Mouse (Mus musculus): ENCODE results near the gene Fbxo36. TPM values are rescaled to one million over a fixed set of nuclear protein-coding genes. Genes with fewer than 3 reads are reported as not detected.

The Fbxo36 gene
- 6.3 and 7.5 TPM in 2 replicates for polyA plus RNA-seq (2014; fragmentation: Nextera tagmentation; extraction: Ambion mirVana)

DNA sequence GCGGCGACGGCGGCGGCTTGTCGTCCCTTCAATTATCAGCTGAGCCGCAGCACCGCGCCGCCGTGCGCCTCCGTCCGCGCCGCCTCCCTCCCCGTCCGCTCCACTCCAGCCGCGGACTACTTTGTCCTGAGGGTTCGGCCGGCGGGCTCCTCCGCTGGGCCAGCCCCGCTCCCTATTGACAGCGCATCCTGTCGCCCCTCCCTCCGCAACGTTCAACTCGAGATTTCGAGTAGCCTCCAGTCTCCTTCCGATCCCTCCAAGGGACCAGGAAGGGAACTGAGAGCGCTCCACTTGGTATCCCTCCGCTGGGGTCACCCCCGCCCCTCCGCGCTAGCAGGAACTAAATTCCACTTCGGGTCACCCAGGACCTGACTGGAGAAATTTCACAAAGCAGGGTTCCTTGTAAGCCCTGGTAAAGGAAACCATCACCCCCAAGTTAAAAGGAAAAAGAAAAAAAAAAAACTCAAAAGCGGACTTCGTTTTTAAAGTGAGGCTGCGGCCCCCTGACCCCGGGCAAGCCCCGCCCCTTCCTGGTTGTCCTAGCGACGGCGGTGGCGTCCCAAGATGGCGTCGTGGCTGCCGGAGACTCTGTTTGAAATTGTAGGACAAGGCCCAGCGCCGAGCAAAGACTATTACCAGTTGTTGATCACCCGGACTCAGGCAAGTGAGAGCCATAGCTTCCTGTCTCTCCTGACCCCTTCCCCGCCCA is at the start of gene Fbxo36:
Gene Fbxo36, plus strand, starts transcription at position 533 of the 709 bp plus-strand sequence.
- Histone ChIP-seq H3K36me3 (ENCODE audit: control insufficient read depth, insufficient read depth, low read length) (peaks cover 6% of the 10 kb centered on the region; the same call in 1 of the 2 replicates), H3K27ac (ENCODE audit: low read depth, low read length) (peak within 1 kb of the TSS; percentile 98), H3K4me2 (ENCODE audit: low read length) (peak within 1 kb of the TSS; percentile 81), H3K9me3 (replicated peaks; ENCODE audit: control insufficient read depth, low read length) (no peaks in the 10 kb centered on the region), H3K27me3 (replicated peaks; ENCODE audit: control insufficient read depth, insufficient read depth, low read length) (no peaks in the 10 kb centered on the region), H3K4me1 (ENCODE audit: control insufficient read depth, insufficient read depth, low read length) (peaks cover 5% of the 10 kb centered on the region), H3K4me3 (ENCODE audit: low read depth, low read length) (peak within 1 kb of the TSS; percentile 92), H3K9ac (ENCODE audit: low read length) (peak within 1 kb of the TSS; percentile 95)
- peak; percentile 97 for DNase-seq (ENCODE audit: low spot score)
- ATAC-seq, result peak; percentile 88
- WGBS, result under 1% methylated on average over 50 of the region's 54 CpGs

DNA sequence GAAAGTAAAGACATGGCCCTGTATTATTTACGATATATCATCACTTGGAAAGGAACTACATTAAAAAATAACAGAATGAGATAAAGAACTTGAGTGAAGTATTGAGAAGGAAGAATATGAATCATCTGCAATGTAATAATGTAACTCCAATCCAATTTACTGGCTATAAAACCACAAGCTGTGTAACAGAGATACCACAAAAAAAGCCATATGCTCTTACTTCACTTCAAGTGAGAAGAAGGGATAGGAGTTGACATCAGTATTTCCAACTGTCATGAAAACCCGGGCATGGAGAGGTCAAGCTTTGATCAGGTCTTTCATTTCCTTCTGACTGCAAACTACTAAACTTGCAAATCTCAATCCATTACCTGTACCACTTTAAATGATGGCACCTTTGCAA is 48.2 kb upstream of the Fbxo36 start:
- Histone ChIP-seq H3K36me3 (ENCODE audit: control insufficient read depth, insufficient read depth, low read length) (peaks cover 44% of the 10 kb centered on the region), H3K4me1 (ENCODE audit: control insufficient read depth, insufficient read depth, low read length) (no peaks in the 10 kb centered on the region), H3K9ac (ENCODE audit: low read length) (no peak overlapping the region), H3K9me3 (replicated peaks; ENCODE audit: control insufficient read depth, low read length) (no peaks in the 10 kb centered on the region), H3K4me2 (ENCODE audit: low read length) (no peak overlapping the region), H3K27ac (ENCODE audit: low read depth, low read length) (no peak overlapping the region), H3K27me3 (replicated peaks; ENCODE audit: control insufficient read depth, insufficient read depth, low read length) (no peaks in the 10 kb centered on the region), H3K4me3 (ENCODE audit: low read depth, low read length) (no peak overlapping the region)
- DNase-seq (ENCODE audit: low spot score), result no peak
- 96% methylated on average over 2 of the region's 2 CpGs for WGBS
- ATAC-seq, result no peak

DNA sequence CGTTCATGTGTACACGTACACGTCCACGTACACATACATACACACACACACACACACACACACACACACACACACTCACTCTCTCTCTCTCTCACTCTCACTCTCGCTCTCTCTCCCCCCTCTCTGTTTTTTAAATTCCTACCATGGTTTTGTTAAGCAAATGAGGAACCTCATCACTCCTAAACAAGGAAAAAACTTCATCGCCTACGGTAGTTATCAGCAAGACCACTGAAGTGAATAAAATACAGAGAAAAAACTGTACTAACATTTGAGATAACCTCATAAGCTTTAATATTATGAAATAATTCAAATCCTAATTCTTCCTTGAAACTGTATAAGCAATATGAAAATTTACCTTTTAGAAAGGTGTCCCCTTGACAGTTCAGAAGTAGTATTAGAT is 44.3 kb upstream of the Fbxo36 start:
- WGBS, result 90% methylated on average over 7 of the region's 7 CpGs
- ATAC-seq (no peak), DNase-seq (ENCODE audit: low spot score) (no peak)
- Histone ChIP-seq H3K4me2 (ENCODE audit: low read length) (no peak overlapping the region), H3K27me3 (replicated peaks; ENCODE audit: control insufficient read depth, insufficient read depth, low read length) (no peaks in the 10 kb centered on the region), H3K27ac (ENCODE audit: low read depth, low read length) (no peak overlapping the region), H3K9me3 (replicated peaks; ENCODE audit: control insufficient read depth, low read length) (no peaks in the 10 kb centered on the region), H3K36me3 (ENCODE audit: control insufficient read depth, insufficient read depth, low read length) (peaks cover 29% of the 10 kb centered on the region), H3K9ac (ENCODE audit: low read length) (no peak overlapping the region), H3K4me1 (ENCODE audit: control insufficient read depth, insufficient read depth, low read length) (no peaks in the 10 kb centered on the region), H3K4me3 (ENCODE audit: low read depth, low read length) (no peak overlapping the region)

DNA sequence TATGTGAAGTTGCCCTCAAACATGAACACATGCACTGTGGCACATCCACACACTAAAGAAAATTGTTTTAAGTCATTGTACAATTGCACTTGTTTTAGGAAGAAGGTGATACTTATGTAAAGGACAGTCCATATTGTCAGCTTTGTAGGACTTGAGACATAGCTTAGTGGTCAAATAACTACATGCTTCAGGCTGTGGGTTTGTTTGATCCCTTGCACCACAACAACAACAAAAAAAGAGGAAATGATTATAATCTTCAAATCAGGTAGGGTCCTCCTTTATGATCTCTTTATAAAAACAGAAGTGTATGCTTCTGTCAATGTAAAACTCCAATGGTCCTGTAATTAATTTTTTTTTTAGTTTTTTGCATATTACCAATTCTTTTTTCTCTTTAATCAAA is 40.5 kb upstream of the Fbxo36 start:
- Histone ChIP-seq H3K9me3 (replicated peaks; ENCODE audit: control insufficient read depth, low read length) (no peaks in the 10 kb centered on the region), H3K27ac (ENCODE audit: low read depth, low read length) (no peak overlapping the region), H3K4me2 (ENCODE audit: low read length) (no peak overlapping the region), H3K27me3 (replicated peaks; ENCODE audit: control insufficient read depth, insufficient read depth, low read length) (no peaks in the 10 kb centered on the region), H3K4me3 (ENCODE audit: low read depth, low read length) (no peak overlapping the region), H3K9ac (ENCODE audit: low read length) (no peak overlapping the region), H3K36me3 (ENCODE audit: control insufficient read depth, insufficient read depth, low read length) (peaks cover 1% of the 10 kb centered on the region; the same call in 1 of the 2 replicates), H3K4me1 (ENCODE audit: control insufficient read depth, insufficient read depth, low read length) (no peaks in the 10 kb centered on the region)
- no peak for ATAC-seq
- no peak for DNase-seq (ENCODE audit: low spot score)

DNA sequence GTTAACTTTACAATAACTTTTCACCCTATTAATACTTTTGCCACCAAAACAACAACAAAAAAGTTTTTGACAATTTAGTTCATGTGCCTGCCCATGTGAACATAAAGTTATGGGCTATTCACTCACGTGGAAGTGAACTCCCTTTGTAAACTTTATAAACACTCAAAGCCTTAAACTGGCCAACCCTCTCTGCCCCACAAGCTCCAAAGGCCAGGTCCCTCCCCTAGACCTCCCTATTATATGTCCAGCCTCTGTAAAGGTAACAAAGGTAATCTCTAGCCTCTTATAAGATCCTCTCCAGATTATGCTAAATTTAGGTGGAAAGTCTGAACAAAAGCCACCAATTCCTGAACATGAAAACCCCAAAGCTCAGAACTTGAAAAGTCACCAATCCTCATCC is 35.9 kb upstream of the Fbxo36 start:
- H3K4me2 ChIP-seq (ENCODE audit: low read length), result no peak overlapping the region
- DNase-seq (ENCODE audit: low spot score), result no peak
- no peaks in the 10 kb centered on the region for H3K36me3 ChIP-seq (ENCODE audit: control insufficient read depth, insufficient read depth, low read length)
- no peak overlapping the region for H3K27ac ChIP-seq (ENCODE audit: low read depth, low read length)
- no peaks in the 10 kb centered on the region for H3K27me3 ChIP-seq (replicated peaks; ENCODE audit: control insufficient read depth, insufficient read depth, low read length)
- H3K4me3 ChIP-seq (ENCODE audit: low read depth, low read length), result no peak overlapping the region
- no peaks in the 10 kb centered on the region for H3K4me1 ChIP-seq (ENCODE audit: control insufficient read depth, insufficient read depth, low read length)
- no peaks in the 10 kb centered on the region for H3K9me3 ChIP-seq (replicated peaks; ENCODE audit: control insufficient read depth, low read length)
- no peak for ATAC-seq
- H3K9ac ChIP-seq (ENCODE audit: low read length), result no peak overlapping the region
- 84% methylated on average over 1 of the region's 1 CpGs for WGBS

DNA sequence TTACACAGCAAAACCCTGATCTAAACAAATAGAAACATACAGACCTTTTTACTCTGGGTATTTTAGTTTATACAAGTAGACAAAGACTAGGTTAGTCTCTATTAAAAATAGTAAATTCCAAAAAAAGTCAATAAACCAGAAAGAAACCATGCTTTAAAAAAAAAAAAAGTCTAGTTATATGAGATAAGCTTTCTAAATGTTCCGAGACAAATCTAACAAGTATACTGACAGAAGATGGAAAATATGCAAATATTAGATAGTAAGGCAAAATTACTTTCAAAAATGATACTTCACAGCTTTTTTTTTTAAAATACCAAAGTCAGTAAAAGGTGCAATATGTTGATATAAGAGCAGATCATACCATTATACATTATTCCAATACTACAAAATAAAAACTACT is 22.0 kb upstream of the Fbxo36 start:
- Histone ChIP-seq H3K27me3 (replicated peaks; ENCODE audit: control insufficient read depth, insufficient read depth, low read length) (no peaks in the 10 kb centered on the region), H3K4me1 (ENCODE audit: control insufficient read depth, insufficient read depth, low read length) (no peaks in the 10 kb centered on the region), H3K9ac (ENCODE audit: low read length) (no peak overlapping the region), H3K4me3 (ENCODE audit: low read depth, low read length) (no peak overlapping the region), H3K9me3 (replicated peaks; ENCODE audit: control insufficient read depth, low read length) (no peaks in the 10 kb centered on the region), H3K36me3 (ENCODE audit: control insufficient read depth, insufficient read depth, low read length) (0 out of 2 replicates have a peak, but pooled peaks cover 4% of the 10 kb centered on the region), H3K4me2 (ENCODE audit: low read length) (no peak overlapping the region), H3K27ac (ENCODE audit: low read depth, low read length) (no peak overlapping the region)
- 90% methylated on average over 1 of the region's 1 CpGs for WGBS
- no peak for DNase-seq (ENCODE audit: low spot score)
- no peak for ATAC-seq

DNA sequence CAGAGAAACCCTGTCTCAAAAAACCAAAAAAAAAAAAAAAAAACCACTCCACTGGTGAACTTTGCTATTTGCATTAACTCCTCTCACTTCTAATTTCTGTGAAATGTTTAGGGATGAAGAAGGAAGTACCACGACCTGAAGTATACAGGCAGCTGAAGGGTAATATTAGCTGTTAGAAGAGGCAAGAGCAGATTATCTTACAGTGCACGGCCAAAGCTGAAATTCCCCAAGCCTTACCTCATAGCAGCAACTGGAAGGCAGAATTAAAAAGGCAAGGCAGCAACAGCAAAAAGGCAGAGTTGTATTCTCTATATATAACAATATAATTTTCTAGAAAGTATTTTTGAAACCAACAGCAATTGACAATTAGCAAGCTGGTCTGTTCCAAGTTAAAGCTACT is 14.6 kb upstream of the Fbxo36 start:
- Histone ChIP-seq H3K9ac (ENCODE audit: low read length) (no peak overlapping the region), H3K4me2 (ENCODE audit: low read length) (no peak overlapping the region), H3K27me3 (replicated peaks; ENCODE audit: control insufficient read depth, insufficient read depth, low read length) (no peaks in the 10 kb centered on the region), H3K4me1 (ENCODE audit: control insufficient read depth, insufficient read depth, low read length) (no peaks in the 10 kb centered on the region), H3K27ac (ENCODE audit: low read depth, low read length) (no peak overlapping the region), H3K36me3 (ENCODE audit: control insufficient read depth, insufficient read depth, low read length) (peaks cover 15% of the 10 kb centered on the region), H3K4me3 (ENCODE audit: low read depth, low read length) (no peak overlapping the region), H3K9me3 (replicated peaks; ENCODE audit: control insufficient read depth, low read length) (no peaks in the 10 kb centered on the region)
- ATAC-seq, result no peak
- no peak for DNase-seq (ENCODE audit: low spot score)
- WGBS, result 79% methylated on average over 2 of the region's 2 CpGs

DNA sequence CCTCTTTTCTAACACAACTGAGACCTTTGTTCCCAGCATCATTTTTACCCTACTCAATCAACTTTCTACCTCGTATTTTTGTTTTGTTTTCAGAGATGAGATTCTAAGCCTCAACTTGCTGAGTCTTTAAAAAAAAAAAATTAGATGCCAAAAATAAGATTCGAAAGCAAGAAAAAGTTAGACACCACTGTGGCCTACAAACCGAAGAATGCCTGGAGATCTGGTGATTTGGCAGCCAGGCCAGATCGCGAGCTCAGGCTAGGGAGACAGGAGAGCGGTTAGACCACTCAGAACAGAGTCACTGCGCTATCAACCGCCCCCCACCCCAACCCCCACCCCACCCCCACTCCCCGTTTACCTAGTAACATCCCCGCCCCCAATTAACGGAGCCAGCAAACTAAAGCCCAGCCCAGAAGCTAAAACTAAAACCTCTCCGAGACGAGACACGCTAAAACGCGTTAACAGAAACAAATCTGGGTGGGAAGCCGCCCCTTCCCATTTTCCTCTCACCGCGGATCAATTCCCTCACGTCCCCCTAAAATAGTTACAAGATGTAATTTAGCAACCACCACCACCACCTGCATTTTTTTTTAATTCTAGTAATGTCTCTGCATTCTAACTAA is 2.0 kb upstream of the Fbxo36 start:
- H3K9ac ChIP-seq (ENCODE audit: low read length), result peak overlapping the region; percentile 95
- H3K9me3 ChIP-seq (replicated peaks; ENCODE audit: control insufficient read depth, low read length), result no peaks in the 10 kb centered on the region
- H3K4me3 ChIP-seq (ENCODE audit: low read depth, low read length), result peak overlapping the region; percentile 92
- WGBS, result 6% methylated on average over 20 of the region's 20 CpGs
- no peak for ATAC-seq
- no peak for DNase-seq (ENCODE audit: low spot score)
- H3K4me1 ChIP-seq (ENCODE audit: control insufficient read depth, insufficient read depth, low read length), result peaks cover 5% of the 10 kb centered on the region
- H3K4me2 ChIP-seq (ENCODE audit: low read length), result peak overlapping the region; percentile 81
- no peaks in the 10 kb centered on the region for H3K27me3 ChIP-seq (replicated peaks; ENCODE audit: control insufficient read depth, insufficient read depth, low read length)
- no peak overlapping the region for H3K27ac ChIP-seq (ENCODE audit: low read depth, low read length)
- H3K36me3 ChIP-seq (ENCODE audit: control insufficient read depth, insufficient read depth, low read length), result peaks cover 9% of the 10 kb centered on the region

DNA sequence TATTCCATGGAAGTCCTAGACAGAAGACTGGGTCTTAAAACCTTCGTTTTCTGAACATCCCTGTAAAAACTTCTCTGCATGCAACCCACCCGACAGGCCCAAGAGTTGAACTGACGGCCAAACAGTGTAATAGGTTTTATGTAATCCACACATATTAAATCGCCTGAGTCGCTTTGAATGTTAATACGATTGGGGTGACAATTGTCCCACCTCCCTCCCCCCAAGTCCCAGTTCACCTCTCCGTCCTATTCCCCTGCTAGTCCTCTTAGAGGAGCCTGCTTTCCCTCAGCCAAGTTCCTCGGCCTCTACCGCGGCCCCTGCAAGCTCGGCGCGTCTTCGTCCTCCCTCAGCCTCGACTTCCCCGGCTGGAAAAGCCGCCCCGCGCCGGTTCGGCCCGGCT is 1.5 kb upstream of the Fbxo36 start:
- Histone ChIP-seq H3K4me1 (ENCODE audit: control insufficient read depth, insufficient read depth, low read length) (peaks cover 5% of the 10 kb centered on the region), H3K4me3 (ENCODE audit: low read depth, low read length) (peak overlapping the region; percentile 92), H3K9me3 (replicated peaks; ENCODE audit: control insufficient read depth, low read length) (no peaks in the 10 kb centered on the region), H3K27me3 (replicated peaks; ENCODE audit: control insufficient read depth, insufficient read depth, low read length) (no peaks in the 10 kb centered on the region), H3K36me3 (ENCODE audit: control insufficient read depth, insufficient read depth, low read length) (peaks cover 9% of the 10 kb centered on the region), H3K4me2 (ENCODE audit: low read length) (peak overlapping the region; percentile 81), H3K9ac (ENCODE audit: low read length) (peak overlapping the region; percentile 95), H3K27ac (ENCODE audit: low read depth, low read length) (peak overlapping the region; percentile 98)
- 1% methylated on average over 20 of the region's 22 CpGs for WGBS
- DNase-seq (ENCODE audit: low spot score), result peak; percentile 9
- peak; percentile 3; the same call in 1 of the 2 replicates for ATAC-seq
